Mouse (Mus musculus): Measurements from ENCODE around the gene Arpc1a. TPM values are rescaled to one million over a fixed set of nuclear protein-coding genes. Genes with fewer than 3 reads are reported as not detected.

Gene Arpc1a
- polyA plus RNA-seq, 1 experiment from 2014 or later: 122 TPM

DNA sequence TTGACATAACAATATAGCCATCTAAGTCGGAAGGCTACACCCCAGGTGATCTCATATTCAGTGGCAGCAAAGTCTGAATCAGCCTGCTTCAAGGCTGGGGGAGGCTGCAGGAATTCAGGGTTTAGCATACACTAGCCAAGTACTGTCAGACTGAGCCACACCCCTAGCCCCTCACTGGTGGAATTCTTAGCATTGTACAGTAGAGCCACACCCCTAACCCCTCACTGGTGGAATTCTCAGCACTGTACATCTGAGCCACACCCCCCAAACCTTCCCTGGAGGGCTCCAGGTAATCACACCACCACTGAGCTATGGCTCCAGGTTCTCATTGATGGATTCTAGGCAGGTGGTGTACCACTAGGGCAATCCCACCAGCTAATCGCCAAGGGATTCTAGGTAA lies 24.1 kb upstream of the Arpc1a start:
- no peak for TF ChIP-seq CTCF (IDR thresholded peaks at IDR 0.05; ENCODE audit: low read depth)
- Histone ChIP-seq H3K4me3 (ENCODE audit: low read depth, low read length) (no peak overlapping the region), H3K4me1 (replicated peaks; ENCODE audit: control insufficient read depth, insufficient read depth, low read length) (no peaks in the 10 kb centered on the region), H3K27me3 (replicated peaks; ENCODE audit: control insufficient read depth, insufficient read depth, low read length) (no peaks in the 10 kb centered on the region), H3K27ac (ENCODE audit: low read depth, low read length) (no peak overlapping the region), H3K36me3 (ENCODE audit: control insufficient read depth, insufficient read depth) (no peaks in the 10 kb centered on the region), H3K9ac (ENCODE audit: low read depth, low read length) (no peak overlapping the region), H3K9me3 (ENCODE audit: control insufficient read depth) (no peaks in the 10 kb centered on the region), H3K4me2 (replicated peaks; ENCODE audit: low read depth) (no peak overlapping the region)
- no peak; the same call in 1 of the 2 replicates for ATAC-seq
- WGBS: 82% methylated on average over 2 of the region's 2 CpGs

- Histone ChIP-seq H3K27me3 (replicated peaks; ENCODE audit: control insufficient read depth, insufficient read depth, low read length) (no peaks in the 10 kb centered on the region), H3K9me3 (ENCODE audit: control insufficient read depth) (no peaks in the 10 kb centered on the region), H3K36me3 (ENCODE audit: control insufficient read depth, insufficient read depth) (no peaks in the 10 kb centered on the region), H3K27ac (ENCODE audit: low read depth, low read length) (no peak overlapping the region), H3K4me2 (replicated peaks; ENCODE audit: low read depth) (no peak overlapping the region), H3K9ac (ENCODE audit: low read depth, low read length) (no peak overlapping the region), H3K4me1 (replicated peaks; ENCODE audit: control insufficient read depth, insufficient read depth, low read length) (no peaks in the 10 kb centered on the region), H3K4me3 (ENCODE audit: low read depth, low read length) (no peak overlapping the region)
- WGBS: 89% methylated on average over 1 of the region's 1 CpGs
- no peak for TF ChIP-seq CTCF (IDR thresholded peaks at IDR 0.05; ENCODE audit: low read depth)
- ATAC-seq: no peak
Measured at GRCm38 (mm10) chr5:145064765-145065340, 18.8 kb upstream of the Arpc1a start.

DNA sequence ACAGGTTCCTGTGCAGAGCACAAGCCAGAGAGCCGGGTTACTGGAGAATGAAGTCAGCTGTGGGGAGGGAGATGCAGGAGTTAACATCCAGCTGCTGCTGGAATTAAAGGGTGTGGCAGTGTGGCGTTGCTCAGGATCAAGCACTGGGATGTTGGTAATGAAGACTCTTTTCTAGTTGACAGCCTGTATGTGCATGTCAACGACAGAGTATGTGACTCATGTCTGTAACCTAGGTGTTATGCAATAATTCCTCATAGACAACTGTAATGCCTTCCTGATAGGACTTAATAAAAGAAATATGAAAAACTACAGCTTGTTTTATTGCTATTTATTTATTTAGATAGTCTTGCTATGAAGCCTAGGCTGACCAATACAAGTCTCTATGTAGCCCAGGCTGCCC lies 14.8 kb upstream of the Arpc1a start:
- Histone ChIP-seq H3K4me2 (replicated peaks; ENCODE audit: low read depth) (no peak overlapping the region), H3K36me3 (ENCODE audit: control insufficient read depth, insufficient read depth) (no peaks in the 10 kb centered on the region), H3K9me3 (ENCODE audit: control insufficient read depth) (no peaks in the 10 kb centered on the region), H3K9ac (ENCODE audit: low read depth, low read length) (no peak overlapping the region), H3K4me3 (ENCODE audit: low read depth, low read length) (no peak overlapping the region), H3K27me3 (replicated peaks; ENCODE audit: control insufficient read depth, insufficient read depth, low read length) (no peaks in the 10 kb centered on the region), H3K4me1 (replicated peaks; ENCODE audit: control insufficient read depth, insufficient read depth, low read length) (no peaks in the 10 kb centered on the region), H3K27ac (ENCODE audit: low read depth, low read length) (no peak overlapping the region)
- no peak for TF ChIP-seq CTCF (IDR thresholded peaks at IDR 0.05; ENCODE audit: low read depth)
- WGBS: 31% methylated on average over 3 of the region's 3 CpGs
- no peak for ATAC-seq

- 1% methylated on average over 5 of the region's 5 CpGs for WGBS
- H3K4me3 ChIP-seq (ENCODE audit: low read depth, low read length): no peak overlapping the region
- ATAC-seq: no peak
- H3K36me3 ChIP-seq (ENCODE audit: control insufficient read depth, insufficient read depth): no peaks in the 10 kb centered on the region
- H3K27me3 ChIP-seq (replicated peaks; ENCODE audit: control insufficient read depth, insufficient read depth, low read length): no peaks in the 10 kb centered on the region
- no peak overlapping the region for H3K27ac ChIP-seq (ENCODE audit: low read depth, low read length)
- H3K9me3 ChIP-seq (ENCODE audit: control insufficient read depth): no peaks in the 10 kb centered on the region
- no peaks in the 10 kb centered on the region for H3K4me1 ChIP-seq (replicated peaks; ENCODE audit: control insufficient read depth, insufficient read depth, low read length)
- H3K4me2 ChIP-seq (replicated peaks; ENCODE audit: low read depth): no peak overlapping the region
- no peak overlapping the region for H3K9ac ChIP-seq (ENCODE audit: low read depth, low read length)
- peak; percentile 88 for TF ChIP-seq CTCF (IDR thresholded peaks at IDR 0.05; ENCODE audit: low read depth)
Measured at GRCm38 (mm10) chr5:145069707-145070106, 13.9 kb upstream of the Arpc1a start.

DNA sequence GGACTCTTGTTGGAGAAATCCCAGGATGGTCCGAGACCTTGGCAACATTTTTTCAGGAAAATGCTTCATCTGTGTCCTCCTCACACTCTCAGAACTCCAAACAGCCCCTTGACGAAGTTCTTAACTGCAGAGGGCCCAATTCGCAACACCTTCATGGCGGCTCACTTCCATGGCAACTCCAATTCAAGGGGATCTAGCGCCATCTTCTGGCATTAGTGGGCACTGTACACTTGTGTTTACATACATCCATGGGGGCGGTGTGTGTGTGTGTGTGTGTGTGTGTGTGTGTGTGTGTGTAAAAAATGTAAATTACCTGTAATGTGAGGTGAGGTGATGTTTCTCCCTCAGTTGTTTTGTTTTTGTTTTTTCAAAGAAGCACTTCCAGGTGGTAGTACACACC lies 12.3 kb upstream of the Arpc1a start:
- Histone ChIP-seq H3K27me3 (replicated peaks; ENCODE audit: control insufficient read depth, insufficient read depth, low read length) (no peaks in the 10 kb centered on the region), H3K4me3 (ENCODE audit: low read depth, low read length) (no peak overlapping the region), H3K9ac (ENCODE audit: low read depth, low read length) (no peak overlapping the region), H3K27ac (ENCODE audit: low read depth, low read length) (no peak overlapping the region), H3K4me2 (replicated peaks; ENCODE audit: low read depth) (no peak overlapping the region), H3K4me1 (replicated peaks; ENCODE audit: control insufficient read depth, insufficient read depth, low read length) (no peaks in the 10 kb centered on the region), H3K9me3 (ENCODE audit: control insufficient read depth) (no peaks in the 10 kb centered on the region), H3K36me3 (ENCODE audit: control insufficient read depth, insufficient read depth) (no peaks in the 10 kb centered on the region)
- TF ChIP-seq CTCF (IDR thresholded peaks at IDR 0.05; ENCODE audit: low read depth): peak; percentile 64
- ATAC-seq: no peak
- WGBS: 54% methylated on average over 6 of the region's 6 CpGs

- Histone ChIP-seq H3K36me3 (ENCODE audit: control insufficient read depth, insufficient read depth) (no peaks in the 10 kb centered on the region), H3K4me3 (ENCODE audit: low read depth, low read length) (no peak overlapping the region), H3K4me1 (replicated peaks; ENCODE audit: control insufficient read depth, insufficient read depth, low read length) (no peaks in the 10 kb centered on the region), H3K27ac (ENCODE audit: low read depth, low read length) (no peak overlapping the region), H3K27me3 (replicated peaks; ENCODE audit: control insufficient read depth, insufficient read depth, low read length) (no peaks in the 10 kb centered on the region), H3K9ac (ENCODE audit: low read depth, low read length) (no peak overlapping the region), H3K9me3 (ENCODE audit: control insufficient read depth) (no peaks in the 10 kb centered on the region), H3K4me2 (replicated peaks; ENCODE audit: low read depth) (no peak overlapping the region)
- ATAC-seq: no peak
- no peak for TF ChIP-seq CTCF (IDR thresholded peaks at IDR 0.05; ENCODE audit: low read depth)
- WGBS: 57% methylated on average over 3 of the region's 3 CpGs
Measured at GRCm38 (mm10) chr5:145075081-145075480, 8.5 kb upstream of the Arpc1a start.
